Mouse (Mus musculus) lung, embryonic 15.5 days (tissue): ENCODE measurements around the gene Pdp2. TPM values are rescaled to one million over a fixed set of nuclear protein-coding genes. Genes with fewer than 3 reads are reported as not detected.

ENCODE experiments used
- ATAC-seq: fragments of 200-750 bp; cut with Nextera tagmentation; 2 replicates; pipeline ENCODE4 v1.8.0; 2017; ENCODE audit warnings: moderate number of reproducible peaks, borderline replicate concordance; ENCODE audit not compliant: low FRiP score, low TSS enrichment; ENCODE audit errors: extremely low read depth
- H3K27ac ChIP-seq: fragments of 300-500 bp; sonication (generic); 2 replicates; pipeline ENCODE4 v1.5.1; 2015; ENCODE audit warnings: moderate library complexity, mild to moderate bottlenecking, inconsistent platforms
- H3K27me3 ChIP-seq: fragments of 300-500 bp; sonication (generic); 2 replicates; pipeline ENCODE4 v1.6.1; 2015; ENCODE audit warnings: inconsistent platforms
- H3K36me3 ChIP-seq: fragments of 300-500 bp; sonication (generic); 2 replicates; pipeline ENCODE4 v1.6.1; 2015; ENCODE audit warnings: inconsistent platforms
- H3K4me1 ChIP-seq: fragments of 300-500 bp; sonication (generic); 2 replicates; pipeline ENCODE4 v1.6.1; 2015; ENCODE audit warnings: inconsistent platforms
- H3K4me2 ChIP-seq: fragments of 300-500 bp; sonication (generic); 2 replicates; pipeline ENCODE4 v1.6.1; 2015; ENCODE audit warnings: inconsistent platforms, mild to moderate bottlenecking, moderate library complexity
- H3K4me3 ChIP-seq: fragments of 300-500 bp; sonication (generic); 2 replicates; pipeline ENCODE4 v1.5.1; 2015; ENCODE audit warnings: mild to moderate bottlenecking, inconsistent platforms
- H3K9ac ChIP-seq: fragments of 300-500 bp; sonication (generic); 2 replicates; pipeline ENCODE4 v1.6.1; 2015; ENCODE audit warnings: inconsistent platforms
- H3K9me3 ChIP-seq: fragments of 300-500 bp; sonication (generic); 2 replicates; pipeline ENCODE4 v1.6.1; 2016; ENCODE audit warnings: inconsistent platforms
- WGBS: fragments of 180-500 bp; shearing (Covaris S2); methylation state at CpG from one replicate; pipeline ENCODE4 v1.1.7; 2015; 5-methylcytosine and 5-hydroxymethylcytosine counted together
- polyA plus RNA-seq: library from polyadenylated mRNA; unstranded; fragments of >200 nt; fragmentation: Nextera tagmentation; extraction: Ambion mirVana; gene quantifications from 2 replicates; pipeline ENCODE4 v1.2.1, GENCODE M21; 2015

Gene Pdp2
- polyA plus RNA-seq: 8.8 and 9.2 TPM in 2 replicates

DNA sequence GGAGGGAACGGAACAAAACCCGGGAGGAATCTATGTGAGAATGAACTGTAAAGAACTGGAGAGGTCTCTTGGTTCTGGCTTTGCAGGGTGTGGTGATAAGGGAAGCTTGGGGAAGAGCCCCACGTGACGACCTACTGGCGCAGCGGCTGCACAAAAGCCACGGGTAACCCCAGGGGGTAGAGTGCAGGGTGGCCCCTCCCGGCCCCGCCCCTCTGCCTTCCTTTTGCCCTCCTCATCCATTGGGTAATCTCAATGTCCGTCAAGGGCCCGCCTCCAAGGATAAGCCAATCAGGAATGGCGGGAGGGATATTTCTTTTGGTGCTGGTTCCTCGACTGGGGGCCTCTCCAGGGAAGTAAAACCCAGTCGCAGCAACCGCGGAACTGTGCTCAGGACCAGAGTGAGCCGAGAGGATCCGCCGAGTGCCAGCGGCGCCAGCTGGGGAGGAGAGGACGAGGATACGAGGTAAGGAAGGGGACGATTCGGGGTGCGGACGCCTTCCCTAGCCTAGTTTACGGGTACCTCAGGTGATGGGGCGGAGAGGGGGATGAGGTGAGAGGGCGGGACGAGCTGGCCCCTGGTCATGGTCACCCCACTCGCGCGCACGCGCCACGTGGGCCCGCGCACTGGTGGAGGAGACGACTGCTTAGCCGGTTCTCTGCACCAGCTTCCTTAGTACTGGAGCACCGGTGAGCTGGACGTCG, at the start of gene Pdp2:
Pdp2 (plus strand) TSS at position 319 of the 702 bp plus-strand sequence.
- Histone ChIP-seq H3K4me2 (peak within 1 kb of the TSS; percentile 85), H3K9ac (peak within 1 kb of the TSS; percentile 52), H3K36me3 (peaks cover 13% of the 10 kb centered on the region), H3K4me1 (peaks cover 13% of the 10 kb centered on the region), H3K9me3 (no peaks in the 10 kb centered on the region), H3K27me3 (no peaks in the 10 kb centered on the region), H3K4me3 (peak within 1 kb of the TSS; percentile 62), H3K27ac (peak within 1 kb of the TSS; percentile 72)
- under 1% methylated on average over 44 of the region's 44 CpGs for WGBS
- ATAC-seq: peak; percentile 97

DNA sequence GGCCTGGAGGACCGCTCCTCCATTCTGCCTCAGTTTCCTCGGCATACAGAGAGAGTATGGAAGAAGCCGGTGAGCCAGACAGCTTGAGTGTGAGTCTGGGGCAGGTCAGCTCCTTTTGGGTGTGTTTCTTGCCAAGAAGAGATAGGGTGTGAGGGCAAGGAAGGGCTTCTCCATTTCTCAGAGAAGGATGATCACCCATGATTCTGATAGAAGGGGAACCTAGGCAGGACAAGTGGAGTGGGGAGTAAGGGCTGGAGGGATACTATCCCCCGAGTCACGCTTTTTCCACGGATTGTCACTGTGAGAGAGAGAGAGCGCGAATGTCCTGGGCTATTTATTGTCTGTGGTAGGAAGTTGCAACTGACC, 49.8 kb upstream of the Pdp2 start:
- H3K4me2 ChIP-seq: peak overlapping the region; percentile 81
- H3K9me3 ChIP-seq: no peaks in the 10 kb centered on the region
- no peak for ATAC-seq
- WGBS: 14% methylated on average over 8 of the region's 8 CpGs
- H3K4me3 ChIP-seq: peak overlapping the region; percentile 38
- H3K4me1 ChIP-seq: peaks cover 10% of the 10 kb centered on the region
- peaks cover 70% of the 10 kb centered on the region for H3K27me3 ChIP-seq
- H3K27ac ChIP-seq: no peak overlapping the region
- H3K36me3 ChIP-seq: no peaks in the 10 kb centered on the region
- no peak overlapping the region for H3K9ac ChIP-seq

DNA sequence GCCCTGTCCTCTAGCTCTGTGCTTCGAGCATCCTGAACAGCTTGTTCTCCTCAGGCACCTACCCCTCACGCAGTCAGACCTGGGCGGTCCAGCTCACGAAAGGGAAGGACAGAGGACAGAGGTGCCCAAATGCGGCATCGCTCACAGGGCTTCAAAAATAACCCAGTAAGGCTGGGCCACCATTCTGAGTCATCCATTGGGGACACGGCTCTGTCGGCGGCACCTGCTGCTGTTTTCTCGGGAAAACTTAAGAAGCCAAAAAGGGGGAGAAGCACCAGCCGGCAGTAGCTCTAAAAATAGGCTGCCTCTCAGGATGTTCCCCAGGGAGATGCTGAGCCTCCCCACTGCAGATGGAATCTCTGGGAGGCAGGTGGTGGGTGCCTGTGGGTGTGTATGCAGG, 49.1 kb upstream of the Pdp2 start:
- peaks cover 67% of the 10 kb centered on the region for H3K27me3 ChIP-seq
- WGBS: 11% methylated on average over 11 of the region's 11 CpGs
- H3K36me3 ChIP-seq: no peaks in the 10 kb centered on the region
- H3K27ac ChIP-seq: no peak overlapping the region
- no peak overlapping the region for H3K9ac ChIP-seq
- no peaks in the 10 kb centered on the region for H3K9me3 ChIP-seq
- H3K4me1 ChIP-seq: peaks cover 10% of the 10 kb centered on the region
- no peak for ATAC-seq
- no peak overlapping the region for H3K4me3 ChIP-seq
- no peak overlapping the region for H3K4me2 ChIP-seq

- ATAC-seq: no peak
- no peak overlapping the region for H3K27ac ChIP-seq
These were observed 47.7 kb upstream of the Pdp2 start for GRCm38 (mm10) chr8:104543440-104544045.

GRCm38 (mm10) chr8:104555191-104555590, 36.1 kb upstream of the Pdp2 start:
- Histone ChIP-seq H3K4me2 (no peak overlapping the region), H3K27ac (no peak overlapping the region), H3K27me3 (no peaks in the 10 kb centered on the region), H3K4me1 (no peaks in the 10 kb centered on the region), H3K9me3 (no peaks in the 10 kb centered on the region), H3K4me3 (no peak overlapping the region), H3K36me3 (no peaks in the 10 kb centered on the region), H3K9ac (no peak overlapping the region)
- WGBS: 75% methylated on average over 4 of the region's 4 CpGs
- no peak for ATAC-seq

More at GRCm38 (mm10) chr8:104543440-104544045, 47.7 kb upstream of the Pdp2 start:
- Histone ChIP-seq H3K9ac (no peak overlapping the region), H3K36me3 (no peaks in the 10 kb centered on the region), H3K4me3 (no peak overlapping the region), H3K4me2 (no peak overlapping the region), H3K27me3 (peaks cover 56% of the 10 kb centered on the region), H3K4me1 (peaks cover 10% of the 10 kb centered on the region), H3K9me3 (no peaks in the 10 kb centered on the region)
- 79% methylated on average over 8 of the region's 8 CpGs for WGBS

DNA sequence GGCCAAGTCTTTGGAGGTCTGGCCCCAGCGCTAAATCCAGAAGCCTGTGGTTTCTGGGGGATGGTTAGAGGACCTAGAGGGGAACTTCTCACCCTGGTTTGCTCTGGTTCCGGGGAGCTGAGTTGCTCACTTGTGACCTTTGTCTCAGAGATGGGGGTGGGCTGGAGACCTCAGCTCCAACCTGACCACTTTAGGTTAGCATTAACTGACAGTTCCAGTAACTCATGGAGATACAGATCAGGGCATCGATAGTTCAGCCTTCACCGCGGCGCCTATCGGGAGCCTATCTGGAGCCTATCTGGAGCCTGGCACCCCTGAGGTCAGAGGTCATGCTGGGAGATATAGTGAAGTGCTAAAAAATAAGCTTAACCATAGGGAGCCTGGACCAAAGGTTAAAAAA, 34.0 kb upstream of the Pdp2 start:
- no peaks in the 10 kb centered on the region for H3K9me3 ChIP-seq
- H3K36me3 ChIP-seq: no peaks in the 10 kb centered on the region
- H3K4me3 ChIP-seq: no peak overlapping the region
- 33% methylated on average over 7 of the region's 7 CpGs for WGBS
- no peaks in the 10 kb centered on the region for H3K4me1 ChIP-seq
- no peaks in the 10 kb centered on the region for H3K27me3 ChIP-seq
- no peak for ATAC-seq
- H3K9ac ChIP-seq: no peak overlapping the region
- H3K27ac ChIP-seq: no peak overlapping the region
- H3K4me2 ChIP-seq: no peak overlapping the region

- Histone ChIP-seq H3K9ac (no peak overlapping the region), H3K4me2 (no peak overlapping the region)
- ATAC-seq: no peak
These were observed 30.5 kb upstream of the Pdp2 start for GRCm38 (mm10) chr8:104560731-104561130.

GRCm38 (mm10) chr8:104564633-104565456, 26.4 kb upstream of the Pdp2 start:
- no peaks in the 10 kb centered on the region for H3K9me3 ChIP-seq
- H3K9ac ChIP-seq: no peak overlapping the region
- no peak overlapping the region for H3K4me3 ChIP-seq
- H3K27ac ChIP-seq: no peak overlapping the region
- no peaks in the 10 kb centered on the region for H3K27me3 ChIP-seq
- no peaks in the 10 kb centered on the region for H3K36me3 ChIP-seq
- H3K4me2 ChIP-seq: peak overlapping the region; percentile 31; the same call in 1 of the 2 replicates
- ATAC-seq: peak; percentile 76
- H3K4me1 ChIP-seq: no peaks in the 10 kb centered on the region
- 14% methylated on average over 22 of the region's 22 CpGs for WGBS

More at GRCm38 (mm10) chr8:104560731-104561130, 30.5 kb upstream of the Pdp2 start:
- H3K27ac ChIP-seq: no peak overlapping the region
- H3K27me3 ChIP-seq: no peaks in the 10 kb centered on the region
- H3K4me1 ChIP-seq: no peaks in the 10 kb centered on the region
- H3K9me3 ChIP-seq: no peaks in the 10 kb centered on the region
- H3K36me3 ChIP-seq: no peaks in the 10 kb centered on the region
- no peak overlapping the region for H3K4me3 ChIP-seq

GRCm38 (mm10) chr8:104565457-104565798, 25.8 kb upstream of the Pdp2 start:
- peak; percentile 29; the same call in 1 of the 2 replicates for ATAC-seq
- Histone ChIP-seq H3K4me3 (no peak overlapping the region), H3K9me3 (no peaks in the 10 kb centered on the region), H3K4me2 (no peak overlapping the region), H3K9ac (no peak overlapping the region), H3K27me3 (no peaks in the 10 kb centered on the region), H3K27ac (no peak overlapping the region), H3K4me1 (0 out of 2 replicates have a peak, but pooled peaks cover 1% of the 10 kb centered on the region), H3K36me3 (no peaks in the 10 kb centered on the region)
- 93% methylated on average over 5 of the region's 5 CpGs for WGBS

- Histone ChIP-seq H3K4me3 (no peak overlapping the region), H3K4me1 (peaks cover 7% of the 10 kb centered on the region; the same call in 1 of the 2 replicates), H3K4me2 (no peak overlapping the region), H3K9ac (no peak overlapping the region), H3K9me3 (no peaks in the 10 kb centered on the region), H3K27me3 (no peaks in the 10 kb centered on the region), H3K36me3 (no peaks in the 10 kb centered on the region), H3K27ac (no peak overlapping the region)
- 47% methylated on average over 1 of the region's 1 CpGs for WGBS
- no peak for ATAC-seq
These were observed 21.7 kb upstream of the Pdp2 start for GRCm38 (mm10) chr8:104569559-104569958.

DNA sequence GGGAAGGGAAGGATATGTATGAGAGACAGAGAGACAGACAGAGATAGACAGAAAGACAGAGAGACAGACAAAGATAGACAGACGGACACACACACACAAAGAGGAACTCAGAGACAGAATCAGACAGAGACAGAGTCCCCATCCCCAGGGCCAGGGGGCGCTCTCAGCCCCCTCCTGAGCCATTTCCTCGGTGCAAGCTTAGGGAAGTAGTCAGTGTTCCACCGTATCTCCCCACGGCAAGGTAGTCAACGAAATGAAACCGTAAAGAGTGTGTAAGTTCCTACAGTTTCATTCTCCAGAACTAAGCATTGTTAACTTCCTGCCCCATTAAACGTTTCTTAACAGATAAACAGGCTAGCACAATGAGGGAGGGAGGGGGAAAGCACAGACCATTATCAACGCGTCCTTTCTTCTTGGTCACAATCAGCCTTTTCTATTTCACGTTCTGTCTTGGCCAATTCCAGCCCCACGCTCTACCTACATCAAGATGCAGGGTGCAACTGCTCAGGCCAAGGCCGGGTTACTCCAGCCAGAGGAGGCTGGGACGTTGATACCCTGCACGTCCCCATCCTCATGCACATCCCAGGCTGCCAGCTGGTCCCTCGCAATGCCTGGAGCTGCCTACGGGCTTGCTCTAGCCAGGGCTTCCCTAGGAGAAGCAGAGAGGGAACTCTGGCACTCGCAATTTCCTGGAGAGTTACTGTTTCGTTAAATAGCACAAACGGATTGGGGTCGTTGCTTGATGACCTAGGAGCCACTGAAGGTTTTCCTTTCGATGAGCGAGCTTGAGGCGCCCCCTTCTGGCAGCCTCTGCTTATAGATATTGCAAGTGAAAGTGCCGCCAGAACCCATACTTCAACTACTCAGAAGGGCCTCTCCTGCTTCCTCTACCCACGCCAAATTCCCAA, 20.6 kb upstream of the Pdp2 start:
- Histone ChIP-seq H3K9ac (peak overlapping the region; percentile 32; the same call in 1 of the 2 replicates), H3K4me2 (peak overlapping the region; percentile 87), H3K4me3 (peak overlapping the region; percentile 45), H3K27me3 (no peaks in the 10 kb centered on the region), H3K36me3 (no peaks in the 10 kb centered on the region), H3K27ac (no peak overlapping the region), H3K9me3 (no peaks in the 10 kb centered on the region), H3K4me1 (peaks cover 7% of the 10 kb centered on the region; the same call in 1 of the 2 replicates)
- ATAC-seq: peak; percentile 65
- 4% methylated on average over 26 of the region's 26 CpGs for WGBS
